Mouse (Mus musculus) c-Kit-negative CD71-positive TER-119-positive erythroid progenitor cells, embryonic 14.5 days (primary cell): ENCODE results near the gene Casp4.

ENCODE experiments used
- DNase-seq: peaks from one replicate; pipeline ENCODE4 v3.0.0-alpha.2; 2013; ENCODE audit warnings: low read depth, low spot score

Gene Casp4

GRCm38 (mm10) chr9:5308561-5308960 lies at the start of gene Casp4:
Gene Casp4, plus strand, starts transcription at chr9:5308828.
- no peak for DNase-seq

GRCm38 (mm10) chr9:5263951-5264475 lies 44.6 kb upstream of the Casp4 start:
- no peak for DNase-seq

GRCm38 (mm10) chr9:5270274-5270673 lies 38.4 kb upstream of the Casp4 start:
- no peak for DNase-seq

GRCm38 (mm10) chr9:5270884-5271283 lies 37.7 kb upstream of the Casp4 start:
- no peak for DNase-seq

- DNase-seq: no peak
Observed at GRCm38 (mm10) chr9:5271334-5271845, 37.2 kb upstream of the Casp4 start.

GRCm38 (mm10) chr9:5286071-5286470 lies 22.6 kb upstream of the Casp4 start:
- DNase-seq: no peak

- no peak for DNase-seq
Observed at GRCm38 (mm10) chr9:5286597-5286996, 22.0 kb upstream of the Casp4 start.

GRCm38 (mm10) chr9:5296354-5297237 lies 12.0 kb upstream of the Casp4 start:
- DNase-seq: no peak

- no peak for DNase-seq
Observed at GRCm38 (mm10) chr9:5298329-5299131, 10.1 kb upstream of the Casp4 start, which contains the start of gene Casp1. Gene Casp1, plus strand, starts transcription at chr9:5298517.

GRCm38 (mm10) chr9:5299132-5299381 lies 9.6 kb upstream of the Casp4 start:
- DNase-seq: no peak

GRCm38 (mm10) chr9:5310112-5310511 lies 1.5 kb downstream of the Casp4 start:
- no peak for DNase-seq

- DNase-seq: no peak
Observed at GRCm38 (mm10) chr9:5311435-5311834, 2.8 kb downstream of the Casp4 start.

- no peak for DNase-seq
Observed at GRCm38 (mm10) chr9:5328204-5328603, 19.6 kb downstream of the Casp4 start.

- DNase-seq: no peak
Observed at GRCm38 (mm10) chr9:5332441-5332840, 23.8 kb downstream of the Casp4 start.

- no peak for DNase-seq
Observed at GRCm38 (mm10) chr9:5333422-5333821, 24.8 kb downstream of the Casp4 start.

- DNase-seq: no peak
Observed at GRCm38 (mm10) chr9:5343092-5343491, 34.5 kb downstream of the Casp4 start.

- no peak for DNase-seq
Observed at GRCm38 (mm10) chr9:5344090-5344489, 35.5 kb downstream of the Casp4 start.

- DNase-seq: no peak
Observed at GRCm38 (mm10) chr9:5345291-5345898, 36.8 kb downstream of the Casp4 start, which contains the start of gene Casp12. Gene Casp12, plus strand, starts transcription at chr9:5345430.

GRCm38 (mm10) chr9:5347381-5347780 lies 38.8 kb downstream of the Casp4 start:
- DNase-seq: no peak

- no peak for DNase-seq
Observed at GRCm38 (mm10) chr9:5353673-5354072, 45.0 kb downstream of the Casp4 start.

GRCm38 (mm10) chr9:5356801-5357200 lies 48.2 kb downstream of the Casp4 start:
- DNase-seq: no peak
